Mouse (Mus musculus) embryonic facial prominence, embryonic 11.5 days (tissue): ENCODE measurements around the gene Gm960. TPM values are rescaled to one million over a fixed set of nuclear protein-coding genes. Genes with fewer than 3 reads are reported as not detected.
A peak's percentile ranks its signal among the peaks of the same experiment; 100 is the strongest.

Experiments
- ATAC-seq: fragments of 200-750 bp; cut with Nextera tagmentation; replicated peaks from 2 replicates; pipeline ENCODE4 v1.8.0; 2017; ENCODE audit warnings: low read depth; ENCODE audit not compliant: insufficient number of reproducible peaks, low FRiP score, low TSS enrichment
- DNase-seq: peaks from one replicate; pipeline ENCODE4 v3.0.0-alpha.2; 2015; ENCODE audit warnings: low spot score
- H3K27ac ChIP-seq: fragments of 300-500 bp; sonication (generic); replicated peaks from 2 replicates; pipeline ENCODE4 v1.5.1; 2014; ENCODE audit warnings: mild to moderate bottlenecking, low read depth, low read length, control low read depth
- H3K27me3 ChIP-seq: fragments of 300-500 bp; sonication (generic); 2 replicates; pipeline ENCODE4 v1.6.1; 2014; ENCODE audit warnings: mild to moderate bottlenecking, low read length, moderate library complexity, mixed read lengths; ENCODE audit not compliant: control insufficient read depth, insufficient read depth
- H3K36me3 ChIP-seq: fragments of 300-500 bp; sonication (generic); replicated peaks from 2 replicates; pipeline ENCODE4 v1.6.1; 2014; ENCODE audit warnings: low read depth, mild to moderate bottlenecking, low read length, moderate library complexity, mixed read lengths; ENCODE audit not compliant: control insufficient read depth, insufficient read depth
- H3K4me1 ChIP-seq: fragments of 300-500 bp; sonication (generic); 2 replicates; pipeline ENCODE4 v1.6.1; 2014; ENCODE audit warnings: low read length, mixed read lengths; ENCODE audit not compliant: control insufficient read depth, insufficient read depth
- H3K4me2 ChIP-seq: fragments of 300-500 bp; sonication (generic); 2 replicates; pipeline ENCODE4 v1.6.1; 2014; ENCODE audit warnings: low read depth, mild to moderate bottlenecking, control low read depth, low read length, moderate library complexity
- H3K4me3 ChIP-seq: fragments of 300-500 bp; sonication (generic); 2 replicates; pipeline ENCODE4 v1.5.1; 2014; ENCODE audit warnings: low read depth, low read length, control low read depth
- H3K9ac ChIP-seq: fragments of 300-500 bp; sonication (generic); replicated peaks from 2 replicates; pipeline ENCODE4 v1.6.1; 2014; ENCODE audit warnings: mild to moderate bottlenecking, control low read depth, low read length
- H3K9me3 ChIP-seq: fragments of 300-500 bp; sonication (generic); replicated peaks from 2 replicates; pipeline ENCODE4 v1.6.1; 2016; ENCODE audit warnings: mild to moderate bottlenecking, low read length, inconsistent platforms, mixed read lengths; ENCODE audit not compliant: control insufficient read depth
- WGBS: fragments of 180-500 bp; shearing (Covaris S2); extraction: QIAGEN DNeasy Blood & Tissue Kit; methylation state at CpG from one replicate; pipeline ENCODE4 v1.1.7; 2014; 5-methylcytosine and 5-hydroxymethylcytosine counted together
- polyA plus RNA-seq: library from polyadenylated mRNA; unstranded; fragments of >200 nt; fragmentation: Nextera tagmentation; extraction: Ambion mirVana; gene quantifications from 2 replicates; pipeline ENCODE4 v1.2.1, GENCODE M21; 2014

The Gm960 gene
- polyA plus RNA-seq, 1 experiment from 2014 or later, result 4.4 TPM

GRCm38 (mm10) chr19:4622780-4623179 lies 75.7 kb downstream of the Gm960 start:
- Histone ChIP-seq H3K4me2 (no peak overlapping the region), H3K27me3 (no peaks in the 10 kb centered on the region), H3K4me1 (peaks cover 7% of the 10 kb centered on the region), H3K9ac (no peak overlapping the region), H3K36me3 (no peaks in the 10 kb centered on the region), H3K4me3 (no peak overlapping the region), H3K9me3 (no peaks in the 10 kb centered on the region), H3K27ac (no peak overlapping the region)
- 73% methylated on average over 5 of the region's 5 CpGs for WGBS
- ATAC-seq, result no peak
- DNase-seq, result no peak

GRCm38 (mm10) chr19:4620721-4621120 lies 77.7 kb downstream of the Gm960 start:
- Histone ChIP-seq H3K36me3 (no peaks in the 10 kb centered on the region; the same call in 1 of the 2 replicates), H3K27ac (no peak overlapping the region), H3K4me2 (no peak overlapping the region), H3K27me3 (no peaks in the 10 kb centered on the region), H3K9me3 (no peaks in the 10 kb centered on the region), H3K4me1 (peaks cover 2% of the 10 kb centered on the region; the same call in 1 of the 2 replicates), H3K9ac (no peak overlapping the region), H3K4me3 (no peak overlapping the region)
- 84% methylated on average over 7 of the region's 7 CpGs for WGBS
- ATAC-seq, result no peak
- DNase-seq, result no peak

GRCm38 (mm10) chr19:4619461-4619860 lies 79.0 kb downstream of the Gm960 start:
- H3K27me3 ChIP-seq, result no peaks in the 10 kb centered on the region
- no peak overlapping the region for H3K4me2 ChIP-seq
- WGBS, result 84% methylated on average over 10 of the region's 10 CpGs
- ATAC-seq, result no peak
- peaks cover under 1% of the 10 kb centered on the region for H3K4me1 ChIP-seq
- H3K9ac ChIP-seq, result no peak overlapping the region
- no peaks in the 10 kb centered on the region for H3K9me3 ChIP-seq
- no peak for DNase-seq
- no peak overlapping the region for H3K4me3 ChIP-seq
- H3K36me3 ChIP-seq, result no peaks in the 10 kb centered on the region; the same call in 1 of the 2 replicates
- no peak overlapping the region for H3K27ac ChIP-seq

DNA sequence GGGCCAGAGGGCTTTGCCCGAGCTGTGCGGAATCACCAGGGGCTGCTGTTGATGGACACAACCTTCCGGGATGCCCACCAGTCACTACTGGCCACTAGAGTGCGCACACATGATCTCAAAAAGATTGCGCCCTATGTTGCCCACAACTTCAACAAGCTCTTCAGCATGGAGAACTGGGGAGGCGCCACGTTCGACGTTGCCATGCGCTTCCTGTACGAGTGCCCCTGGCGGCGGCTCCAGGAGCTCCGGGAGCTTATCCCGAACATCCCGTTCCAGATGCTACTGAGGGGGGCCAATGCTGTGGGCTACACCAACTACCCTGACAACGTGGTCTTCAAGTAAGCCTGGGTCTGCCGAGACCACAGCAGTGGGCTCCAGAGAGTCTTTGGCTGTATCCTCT lies 80.3 kb downstream of the Gm960 start:
- 30% methylated on average over 18 of the region's 18 CpGs for WGBS
- H3K4me3 ChIP-seq, result no peak overlapping the region
- no peak overlapping the region; the same call in 1 of the 2 replicates for H3K9ac ChIP-seq
- H3K4me2 ChIP-seq, result no peak overlapping the region
- H3K9me3 ChIP-seq, result no peaks in the 10 kb centered on the region
- DNase-seq, result peak; percentile 65
- no peaks in the 10 kb centered on the region; the same call in none of the 2 replicates for H3K36me3 ChIP-seq
- no peak overlapping the region for H3K27ac ChIP-seq
- H3K27me3 ChIP-seq, result no peaks in the 10 kb centered on the region
- ATAC-seq, result no peak
- peaks cover 5% of the 10 kb centered on the region; the same call in 1 of the 2 replicates for H3K4me1 ChIP-seq

DNA sequence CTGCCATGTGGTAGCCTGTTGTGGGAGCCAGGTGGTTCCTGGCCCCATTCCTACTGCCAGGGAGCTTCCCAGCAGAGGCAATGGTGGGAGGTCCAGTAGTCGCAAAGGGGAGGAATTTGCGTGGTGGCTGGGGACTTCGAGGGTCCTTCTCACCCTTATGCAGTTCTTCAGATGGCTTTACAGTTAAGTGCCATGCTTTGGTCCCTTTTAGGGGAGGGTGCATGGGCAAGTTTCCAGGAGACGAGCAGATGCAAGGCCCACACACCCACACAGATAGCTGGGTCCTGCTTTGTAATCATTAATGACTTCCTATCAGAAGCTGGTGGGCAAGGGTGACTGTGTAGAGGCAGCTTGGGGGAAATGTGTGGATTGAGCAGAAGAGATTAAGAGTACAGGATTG lies 81.9 kb downstream of the Gm960 start:
- 46% methylated on average over 4 of the region's 4 CpGs for WGBS
- peaks cover 5% of the 10 kb centered on the region; the same call in 1 of the 2 replicates for H3K4me1 ChIP-seq
- DNase-seq (no peak), ATAC-seq (no peak)
- no peak overlapping the region for H3K27ac ChIP-seq
- no peaks in the 10 kb centered on the region for H3K9me3 ChIP-seq
- H3K9ac ChIP-seq, result no peak overlapping the region
- H3K4me2 ChIP-seq, result no peak overlapping the region
- H3K4me3 ChIP-seq, result no peak overlapping the region
- no peaks in the 10 kb centered on the region for H3K27me3 ChIP-seq
- H3K36me3 ChIP-seq, result peaks cover 2% of the 10 kb centered on the region

- H3K4me1 ChIP-seq, result peaks cover 5% of the 10 kb centered on the region; the same call in 1 of the 2 replicates
- peak within 1 kb of the TSS; percentile 97 for H3K9ac ChIP-seq
- H3K27me3 ChIP-seq, result no peaks in the 10 kb centered on the region
- WGBS, result under 1% methylated on average over 60 of the region's 87 CpGs
- peak within 1 kb of the TSS; percentile 84 for H3K4me2 ChIP-seq
- ATAC-seq (peak; percentile 94), DNase-seq (peak; percentile 95)
- peaks cover 2% of the 10 kb centered on the region for H3K36me3 ChIP-seq
- H3K9me3 ChIP-seq, result no peaks in the 10 kb centered on the region
- peak within 1 kb of the TSS; percentile 85 for H3K27ac ChIP-seq
- peak within 1 kb of the TSS; percentile 91 for H3K4me3 ChIP-seq
These were observed 83.0 kb downstream of the Gm960 start, which contains the start of gene Lrfn4 for GRCm38 (mm10) chr19:4615151-4616093. Gene Lrfn4 (minus strand): TSS chr19:4615667.

GRCm38 (mm10) chr19:4614305-4615150 lies 83.9 kb downstream of the Gm960 start:
- WGBS, result 29% methylated on average over 28 of the region's 49 CpGs
- DNase-seq (peak; percentile 64), ATAC-seq (no peak)
- Histone ChIP-seq H3K4me2 (peak overlapping the region; percentile 84), H3K27me3 (no peaks in the 10 kb centered on the region), H3K27ac (peak overlapping the region; percentile 85), H3K4me1 (peaks cover 5% of the 10 kb centered on the region; the same call in 1 of the 2 replicates), H3K9ac (peak overlapping the region; percentile 97), H3K9me3 (no peaks in the 10 kb centered on the region), H3K4me3 (peak overlapping the region; percentile 91), H3K36me3 (peaks cover 2% of the 10 kb centered on the region)
